Mouse (Mus musculus) neural tube, embryonic 14.5 days (tissue): ENCODE measurements around the gene B3galt4. TPM values are rescaled to one million over a fixed set of nuclear protein-coding genes. Genes with fewer than 3 reads are reported as not detected.

Experiments used
- ATAC-seq: fragments of 200-750 bp; cut with Nextera tagmentation; 2 replicates; pipeline ENCODE4 v1.8.0; 2017; ENCODE audit warnings: low read depth, mild to moderate bottlenecking, moderate TSS enrichment, moderate library complexity
- H3K27ac ChIP-seq: fragments of 300-500 bp; sonication (generic); 2 replicates; pipeline ENCODE4 v1.5.1; 2014; ENCODE audit warnings: low read depth, mild to moderate bottlenecking, control low read depth, low read length, moderate library complexity, mixed read lengths
- H3K27me3 ChIP-seq: fragments of 300-500 bp; sonication (generic); 2 replicates; pipeline ENCODE4 v1.6.1; 2014; ENCODE audit warnings: low read length; ENCODE audit not compliant: control insufficient read depth, insufficient read depth
- H3K36me3 ChIP-seq: fragments of 300-500 bp; sonication (generic); 2 replicates; pipeline ENCODE4 v1.6.1; 2014; ENCODE audit warnings: low read length, mixed read lengths; ENCODE audit not compliant: control insufficient read depth, insufficient read depth
- H3K4me1 ChIP-seq: fragments of 300-500 bp; sonication (generic); 2 replicates; pipeline ENCODE4 v1.6.1; 2014; ENCODE audit warnings: low read length; ENCODE audit not compliant: control insufficient read depth, insufficient read depth
- H3K4me2 ChIP-seq: fragments of 300-500 bp; sonication (generic); 2 replicates; pipeline ENCODE4 v1.6.1; 2014; ENCODE audit warnings: mild to moderate bottlenecking, low read depth, low read length, control low read depth
- H3K4me3 ChIP-seq: fragments of 300-500 bp; sonication (generic); 2 replicates; pipeline ENCODE4 v1.5.1; 2014; ENCODE audit warnings: low read depth, low read length, control low read depth, mixed read lengths
- H3K9ac ChIP-seq: fragments of 300-500 bp; sonication (generic); replicated peaks from 2 replicates; pipeline ENCODE4 v1.6.1; 2014; ENCODE audit warnings: low read depth, mild to moderate bottlenecking, control low read depth, low read length, mixed read lengths
- H3K9me3 ChIP-seq: fragments of 300-500 bp; sonication (generic); 2 replicates; pipeline ENCODE4 v1.6.1; 2016; ENCODE audit warnings: low read length; ENCODE audit not compliant: control insufficient read depth
- WGBS: fragments of 180-500 bp; shearing (Covaris S2); extraction: QIAGEN DNeasy Blood & Tissue Kit; methylation state at CpG from one replicate; pipeline ENCODE4 v1.1.7; 2014; 5-methylcytosine and 5-hydroxymethylcytosine counted together
- polyA plus RNA-seq: library from polyadenylated mRNA; unstranded; fragments of >200 nt; fragmentation: Nextera tagmentation; extraction: Ambion mirVana; gene quantifications from 2 replicates; pipeline ENCODE4 v1.2.1, GENCODE M21; 2014

B3galt4 gene
- polyA plus RNA-seq, 1 experiment from 2014 or later: 6.2 TPM

DNA sequence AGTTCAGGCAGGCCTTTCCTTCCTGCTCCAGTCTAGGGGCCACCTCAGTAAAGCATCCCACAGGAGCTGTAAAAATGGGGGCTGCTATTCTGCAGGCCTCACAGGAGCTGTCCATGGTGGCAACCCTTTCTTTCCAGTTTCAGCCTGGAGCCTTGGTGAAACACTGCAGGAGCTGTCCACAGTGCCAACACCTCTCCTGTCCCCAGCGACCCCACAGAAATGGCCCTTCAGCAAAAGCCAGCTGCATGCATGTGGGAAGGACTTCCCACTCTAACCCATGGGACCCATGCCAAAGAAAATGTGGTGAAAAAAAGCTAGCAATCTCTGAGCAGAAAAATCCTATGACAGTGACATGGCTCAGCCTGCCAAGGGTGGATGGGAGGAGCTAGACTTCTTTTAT lies 21.4 kb upstream of the B3galt4 start:
- Histone ChIP-seq H3K27me3 (no peaks in the 10 kb centered on the region; the same call in 1 of the 2 replicates), H3K9me3 (no peaks in the 10 kb centered on the region), H3K4me2 (no peak overlapping the region), H3K27ac (no peak overlapping the region), H3K9ac (no peak overlapping the region), H3K4me3 (no peak overlapping the region), H3K36me3 (no peaks in the 10 kb centered on the region), H3K4me1 (no peaks in the 10 kb centered on the region; the same call in 1 of the 2 replicates)
- no peak for ATAC-seq
- 14% methylated on average over 1 of the region's 1 CpGs for WGBS

DNA sequence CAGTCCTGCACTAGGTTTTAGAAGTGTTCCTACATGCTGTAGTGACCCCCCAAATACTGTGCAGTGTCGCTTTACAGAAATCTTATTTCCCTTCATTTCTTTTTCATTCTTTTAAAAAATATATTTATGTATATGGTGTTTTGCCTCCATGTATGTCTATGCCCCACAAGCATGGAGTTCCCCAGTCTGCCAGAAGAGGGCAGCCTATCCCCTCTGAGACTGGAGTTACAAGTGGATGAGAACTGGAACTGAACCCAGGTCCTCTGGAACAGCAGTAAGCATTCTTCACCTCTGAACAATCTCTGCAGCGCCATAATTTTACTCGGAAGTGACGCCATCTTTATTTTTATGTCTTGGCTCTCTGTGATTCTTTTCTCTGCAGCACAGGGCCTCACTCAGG lies 18.1 kb upstream of the B3galt4 start:
- 76% methylated on average over 4 of the region's 4 CpGs for WGBS
- Histone ChIP-seq H3K4me1 (no peaks in the 10 kb centered on the region; the same call in 1 of the 2 replicates), H3K36me3 (peaks cover 17% of the 10 kb centered on the region), H3K4me2 (no peak overlapping the region), H3K9me3 (no peaks in the 10 kb centered on the region), H3K4me3 (no peak overlapping the region), H3K9ac (no peak overlapping the region), H3K27ac (no peak overlapping the region), H3K27me3 (no peaks in the 10 kb centered on the region)
- ATAC-seq: no peak

GRCm38 (mm10) chr17:33968927-33969326 lies 17.6 kb upstream of the B3galt4 start:
- ATAC-seq: peak; percentile 69; the same call in 1 of the 2 replicates

DNA sequence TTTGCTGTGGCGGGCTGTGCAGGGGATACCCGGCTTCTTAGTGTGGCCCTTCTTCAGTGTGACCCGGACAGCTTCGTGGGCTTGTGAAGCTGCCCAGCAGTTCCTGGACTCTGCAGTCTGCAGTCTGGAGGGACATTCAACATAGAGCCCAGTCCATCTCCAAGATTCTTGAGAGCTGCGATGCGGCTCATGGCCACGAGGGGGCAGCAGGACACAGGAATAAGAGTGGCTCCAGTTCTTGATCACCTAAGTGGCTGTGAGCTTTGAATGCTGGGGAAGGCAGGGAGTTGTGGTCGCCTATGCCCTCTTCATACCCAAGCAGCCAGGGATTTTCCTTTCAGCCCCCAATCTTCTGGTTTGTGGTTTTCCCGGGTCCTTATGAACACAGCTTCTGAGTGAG lies 17.2 kb upstream of the B3galt4 start:
- no peak overlapping the region for H3K9ac ChIP-seq
- H3K4me3 ChIP-seq: no peak overlapping the region
- no peaks in the 10 kb centered on the region; the same call in 1 of the 2 replicates for H3K4me1 ChIP-seq
- WGBS: 1% methylated on average over 9 of the region's 9 CpGs
- no peak overlapping the region for H3K4me2 ChIP-seq
- ATAC-seq: peak; percentile 75
- peaks cover 17% of the 10 kb centered on the region for H3K36me3 ChIP-seq
- no peak overlapping the region for H3K27ac ChIP-seq
- no peaks in the 10 kb centered on the region for H3K9me3 ChIP-seq
- no peaks in the 10 kb centered on the region for H3K27me3 ChIP-seq

More at GRCm38 (mm10) chr17:33968927-33969326, 17.6 kb upstream of the B3galt4 start:
- Histone ChIP-seq H3K4me3 (no peak overlapping the region), H3K27ac (no peak overlapping the region), H3K9ac (no peak overlapping the region), H3K36me3 (peaks cover 17% of the 10 kb centered on the region), H3K27me3 (no peaks in the 10 kb centered on the region), H3K4me2 (no peak overlapping the region), H3K9me3 (no peaks in the 10 kb centered on the region), H3K4me1 (no peaks in the 10 kb centered on the region; the same call in 1 of the 2 replicates)
- WGBS: 34% methylated on average over 5 of the region's 5 CpGs

DNA sequence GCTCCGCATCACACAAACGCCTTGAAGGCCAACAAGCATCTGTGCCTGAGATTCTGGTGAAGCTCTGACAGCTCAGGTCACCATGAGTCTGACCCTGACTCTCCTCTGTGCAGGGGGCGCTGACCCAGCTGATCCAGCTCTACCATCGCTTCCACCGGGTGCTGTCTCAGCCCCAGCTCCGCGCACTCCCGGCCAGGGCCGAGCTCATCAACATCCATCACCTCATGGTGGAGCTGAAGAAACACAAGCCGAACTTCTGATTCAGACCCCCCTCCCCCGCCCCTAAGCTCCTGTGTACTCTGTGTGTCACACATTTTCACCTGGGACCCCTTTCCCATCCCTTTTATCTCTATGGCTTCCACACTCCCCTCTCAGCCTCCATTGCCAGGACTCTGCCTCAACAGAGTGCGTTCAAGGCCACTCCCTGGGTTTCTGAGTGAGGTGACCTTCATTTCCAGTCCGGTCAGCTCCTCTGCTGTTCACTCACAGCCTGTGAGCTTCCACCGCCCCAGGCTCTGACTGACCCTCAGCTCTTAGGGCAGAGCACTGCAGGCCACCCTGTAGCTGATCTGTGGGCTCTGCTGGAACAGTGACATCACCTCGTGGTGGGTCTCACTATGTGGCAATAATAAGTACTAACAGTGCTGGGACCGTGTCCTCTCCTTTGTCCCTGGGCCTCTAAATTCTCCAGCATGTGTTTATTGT lies 14.7 kb upstream of the B3galt4 start:
- H3K27me3 ChIP-seq: no peaks in the 10 kb centered on the region
- 89% methylated on average over 16 of the region's 16 CpGs for WGBS
- H3K4me1 ChIP-seq: no peaks in the 10 kb centered on the region; the same call in 1 of the 2 replicates
- no peak overlapping the region for H3K4me2 ChIP-seq
- ATAC-seq: no peak
- no peaks in the 10 kb centered on the region for H3K9me3 ChIP-seq
- no peak overlapping the region for H3K4me3 ChIP-seq
- peaks cover 31% of the 10 kb centered on the region for H3K36me3 ChIP-seq
- H3K27ac ChIP-seq: no peak overlapping the region
- H3K9ac ChIP-seq: no peak overlapping the region

DNA sequence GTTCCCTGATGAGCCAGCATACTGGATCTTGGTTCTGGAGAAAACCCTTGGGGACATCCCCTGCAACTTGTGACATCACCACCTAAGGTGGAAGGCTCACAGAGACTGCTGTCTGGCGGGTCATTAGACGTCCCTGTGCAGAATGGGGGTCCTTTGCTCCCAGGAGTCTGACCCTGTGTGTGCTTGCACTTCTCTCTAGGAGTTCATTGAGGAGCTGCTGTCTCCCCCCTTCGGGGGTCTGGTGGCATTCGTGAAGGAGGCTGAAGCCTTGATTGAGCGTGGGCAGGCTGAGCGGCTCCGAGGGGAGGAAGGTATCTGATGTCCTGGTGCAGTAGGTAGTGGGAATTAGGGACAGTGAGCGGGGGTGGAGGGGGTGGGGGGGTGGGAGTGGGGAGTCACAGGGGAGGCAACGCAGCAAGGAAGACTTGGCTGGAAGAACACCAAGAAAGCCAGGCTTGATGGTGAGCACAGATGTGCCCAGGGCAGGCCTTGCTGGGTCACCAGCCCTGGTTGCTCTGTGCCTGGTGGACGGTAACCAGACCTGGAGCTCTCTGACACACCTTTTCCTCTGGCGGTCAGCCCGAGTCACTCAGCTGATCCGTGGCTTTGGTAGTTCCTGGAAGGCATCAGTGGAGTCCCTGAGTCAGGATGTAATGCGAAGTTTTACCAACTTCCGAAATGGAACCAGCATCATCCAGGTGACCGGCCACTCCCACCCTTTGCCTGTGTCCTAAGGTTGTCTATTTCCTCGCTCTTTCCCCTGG lies 14.0 kb upstream of the B3galt4 start:
- Histone ChIP-seq H3K4me3 (no peak overlapping the region), H3K9ac (no peak overlapping the region), H3K4me2 (no peak overlapping the region), H3K27me3 (no peaks in the 10 kb centered on the region), H3K36me3 (peaks cover 32% of the 10 kb centered on the region), H3K27ac (no peak overlapping the region), H3K9me3 (no peaks in the 10 kb centered on the region), H3K4me1 (no peaks in the 10 kb centered on the region; the same call in 1 of the 2 replicates)
- 95% methylated on average over 17 of the region's 17 CpGs for WGBS
- no peak for ATAC-seq

- WGBS: 97% methylated on average over 7 of the region's 7 CpGs
- H3K36me3 ChIP-seq: peaks cover 54% of the 10 kb centered on the region
- no peaks in the 10 kb centered on the region for H3K27me3 ChIP-seq
Observed at GRCm38 (mm10) chr17:33962876-33963275, 11.6 kb upstream of the B3galt4 start.

GRCm38 (mm10) chr17:33959948-33960347 lies 8.7 kb upstream of the B3galt4 start:
- H3K27ac ChIP-seq: no peak overlapping the region
- H3K27me3 ChIP-seq: no peaks in the 10 kb centered on the region
- ATAC-seq: no peak
- H3K4me2 ChIP-seq: no peak overlapping the region
- H3K9ac ChIP-seq: no peak overlapping the region
- no peak overlapping the region for H3K4me3 ChIP-seq
- H3K9me3 ChIP-seq: no peaks in the 10 kb centered on the region
- peaks cover 40% of the 10 kb centered on the region for H3K36me3 ChIP-seq
- peaks cover 5% of the 10 kb centered on the region; the same call in 1 of the 2 replicates for H3K4me1 ChIP-seq
- WGBS: 95% methylated on average over 15 of the region's 15 CpGs

More at GRCm38 (mm10) chr17:33962876-33963275, 11.6 kb upstream of the B3galt4 start:
- Histone ChIP-seq H3K4me3 (no peak overlapping the region), H3K4me1 (no peaks in the 10 kb centered on the region), H3K9ac (no peak overlapping the region), H3K27ac (no peak overlapping the region), H3K4me2 (no peak overlapping the region), H3K9me3 (no peaks in the 10 kb centered on the region)
- no peak for ATAC-seq

DNA sequence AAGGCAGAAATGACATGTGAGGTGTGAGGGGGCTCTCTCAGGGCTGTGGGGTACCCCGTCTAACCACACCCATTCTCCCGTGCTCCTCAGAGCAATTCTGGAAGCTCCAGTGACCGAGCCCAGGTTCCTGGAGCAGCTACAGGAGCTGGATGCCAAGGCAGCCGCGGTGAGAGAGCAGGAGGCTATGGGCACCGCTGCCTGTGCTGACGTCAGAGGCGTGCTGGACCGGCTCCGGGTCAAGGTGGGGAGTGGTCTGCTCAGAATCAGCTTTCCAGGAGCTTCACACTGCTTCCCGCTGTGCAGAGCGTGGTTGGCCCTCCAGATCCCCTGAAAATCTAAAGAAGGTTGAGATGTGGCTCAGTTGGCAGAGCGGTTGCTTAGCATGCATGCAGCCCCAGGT lies 7.8 kb upstream of the B3galt4 start:
- 97% methylated on average over 13 of the region's 13 CpGs for WGBS

More for the DNA sequence above, 7.8 kb upstream of the B3galt4 start:
- no peak overlapping the region for H3K4me3 ChIP-seq
- H3K36me3 ChIP-seq: peaks cover 38% of the 10 kb centered on the region
- no peak for ATAC-seq
- no peak overlapping the region for H3K9ac ChIP-seq
- peaks cover 13% of the 10 kb centered on the region for H3K4me1 ChIP-seq
- no peak overlapping the region for H3K4me2 ChIP-seq
- H3K27ac ChIP-seq: no peak overlapping the region
- no peaks in the 10 kb centered on the region for H3K27me3 ChIP-seq
- H3K9me3 ChIP-seq: no peaks in the 10 kb centered on the region
